Mouse (Mus musculus) thymus, postnatal 0 days (tissue): Measurements from ENCODE around the gene Hist1h2ag. TPM values are rescaled to one million over a fixed set of nuclear protein-coding genes. Genes with fewer than 3 reads are reported as not detected.

Experiments
- microRNA-seq: library from miRNA; unstranded; fragments of <30 nt; microRNA quantifications from one replicate; pipeline ENCODE4, GENCODE M21; 2016; ENCODE audit warnings: borderline number of aligned reads
- polyA plus RNA-seq: library from polyadenylated mRNA; unstranded; fragments of >200 nt; fragmentation: Nextera tagmentation; extraction: Ambion mirVana; gene quantifications from 2 replicates; pipeline ENCODE4 v1.2.1, GENCODE M21; 2015

Hist1h2ag gene
- polyA plus RNA-seq, 1 experiment from 2014 or later: 206 TPM

Small RNA genes within 50 kb of the gene (microRNA-seq; reads per million reads assigned to microRNA genes)
- gene Gm26300 (not detected), gene Gm44390 (not detected), gene Gm44486 (not detected)

Other genes with a start within 250 kb of the Hist1h2ag start
- gene Hist1h2bq, start 232.7 kb downstream of the Hist1h2ag start, polyA plus RNA-seq: 63.1 and 89.0 TPM in 2 replicates
- gene Hist1h2ao, start 232.5 kb downstream of the Hist1h2ag start, polyA plus RNA-seq: 2.0 TPM in 1 of 2 replicates, not detected in the other
- gene Hist1h4m, start 231.2 kb downstream of the Hist1h2ag start, polyA plus RNA-seq: 1.0 TPM in 1 of 2 replicates, not detected in the other
- gene Hist1h4n, start 210.7 kb downstream of the Hist1h2ag start, polyA plus RNA-seq: 35.0 and 40.5 TPM in 2 replicates
- 10,793 and 11,737 TPM in 2 replicates for gene Hist1h2ap, start 209.4 kb downstream of the Hist1h2ag start, polyA plus RNA-seq
- gene Hist1h2br, start 209.2 kb downstream of the Hist1h2ag start, polyA plus RNA-seq: 64.8 and 86.2 TPM in 2 replicates
- gene Zfp184, start 97.8 kb downstream of the Hist1h2ag start, polyA plus RNA-seq: 3.7 and 4.4 TPM in 2 replicates
- 0.14 and 0.18 TPM in 2 replicates for gene Pom121l2, start 61.8 kb downstream of the Hist1h2ag start, polyA plus RNA-seq
- 645 and 679 TPM in 2 replicates for gene Prss16, start 33.2 kb downstream of the Hist1h2ag start, polyA plus RNA-seq
- 49.6 and 71.7 TPM in 2 replicates for gene Hist1h2ah, start 7.4 kb downstream of the Hist1h2ag start, polyA plus RNA-seq
- gene Hist1h2bk, start 7.1 kb downstream of the Hist1h2ag start, polyA plus RNA-seq: 25.8 and 33.9 TPM in 2 replicates
- 37.1 and 39.2 TPM in 2 replicates for gene Hist1h4i, start 1.6 kb downstream of the Hist1h2ag start, polyA plus RNA-seq
- gene Hist1h2bj, start 270 bp upstream of the Hist1h2ag start, polyA plus RNA-seq: 74.2 and 89.3 TPM in 2 replicates
- gene Vmn1r188, start 41.5 kb upstream of the Hist1h2ag start, polyA plus RNA-seq: not detected in 2 replicates
- gene Vmn1r189, start 62.9 kb upstream of the Hist1h2ag start, polyA plus RNA-seq: not detected in 2 replicates
- gene Vmn1r191, start 141.0 kb upstream of the Hist1h2ag start, polyA plus RNA-seq: not detected in 2 replicates
- gene Vmn1r192, start 148.2 kb upstream of the Hist1h2ag start, polyA plus RNA-seq: not detected in 2 replicates
- not detected in 2 replicates for gene Vmn1r193, start 180.2 kb upstream of the Hist1h2ag start, polyA plus RNA-seq
- not detected in 2 replicates for gene Vmn1r194, start 201.3 kb upstream of the Hist1h2ag start, polyA plus RNA-seq
- gene Vmn1r195, start 227.6 kb upstream of the Hist1h2ag start, polyA plus RNA-seq: not detected in 2 replicates
- gene Vmn1r196, start 247.0 kb upstream of the Hist1h2ag start, polyA plus RNA-seq: not detected in 2 replicates